Mouse (Mus musculus) cerebellum, postnatal 14 days (tissue): ENCODE data around the gene Lmntd2.

Source experiments
- DNase-seq, 2 experiments: peaks; one replicate each; pipeline ENCODE4 v3.0.0; 2021; ENCODE audit warnings: mixed read lengths in 2 of 2

Lmntd2 gene

GRCm38 (mm10) chr7:141215880-141216733, 2.2 kb upstream of the Lmntd2 start:
- DNase-seq = peak; percentile 40 to 45

GRCm38 (mm10) chr7:141215101-141215879, 1.4 kb upstream of the Lmntd2 start, which contains the start of gene Rassf7:
TSS of gene Rassf7 (plus strand) at chr7:141215860.
- peak; percentile 92 to 94 for DNase-seq

- no peak for DNase-seq
These were observed 430 bp upstream of the Lmntd2 start for GRCm38 (mm10) chr7:141214310-141214709.

- DNase-seq = no peak
These were observed 747 bp downstream of the Lmntd2 start for GRCm38 (mm10) chr7:141213133-141213532.

GRCm38 (mm10) chr7:141210606-141211131, 3.2 kb downstream of the Lmntd2 start:
- no peak for DNase-seq

GRCm38 (mm10) chr7:141210137-141210536, 3.7 kb downstream of the Lmntd2 start:
- no peak for DNase-seq

- DNase-seq = no peak
These were observed 4.4 kb downstream of the Lmntd2 start for GRCm38 (mm10) chr7:141209526-141209925.

- DNase-seq = no peak
These were observed 7.5 kb downstream of the Lmntd2 start for GRCm38 (mm10) chr7:141206182-141206937.

GRCm38 (mm10) chr7:141205504-141205903, 8.4 kb downstream of the Lmntd2 start:
- DNase-seq = no peak

- DNase-seq = no peak
These were observed 9.3 kb downstream of the Lmntd2 start for GRCm38 (mm10) chr7:141204546-141204945.

GRCm38 (mm10) chr7:141198121-141198520, 15.8 kb downstream of the Lmntd2 start:
- no peak for DNase-seq

GRCm38 (mm10) chr7:141196619-141197282, 17.1 kb downstream of the Lmntd2 start:
- no peak for DNase-seq

- DNase-seq = no peak
These were observed 18.1 kb downstream of the Lmntd2 start for GRCm38 (mm10) chr7:141195754-141196153.

- DNase-seq = peak; percentile 85 to 93
These were observed 19.1 kb downstream of the Lmntd2 start for GRCm38 (mm10) chr7:141194830-141195229.

GRCm38 (mm10) chr7:141194409-141194808, 19.5 kb downstream of the Lmntd2 start:
- DNase-seq = no peak

- DNase-seq = peak; percentile 99
These were observed 19.9 kb downstream of the Lmntd2 start, which contains the start of the genes Hras and Lrrc56 for GRCm38 (mm10) chr7:141193948-141194347. TSS of gene Hras (minus strand) at chr7:141194005. TSS of gene Lrrc56 (plus strand) at chr7:141194157.

- DNase-seq = peak in 1 of 2 experiments; percentile 64
These were observed 20.5 kb downstream of the Lmntd2 start for GRCm38 (mm10) chr7:141193348-141193856.

GRCm38 (mm10) chr7:141192776-141193347, 21.0 kb downstream of the Lmntd2 start:
- DNase-seq = peak; percentile 22 to 32

- peak; percentile 26 to 40 for DNase-seq
These were observed 21.8 kb downstream of the Lmntd2 start for GRCm38 (mm10) chr7:141191796-141192685.

- DNase-seq = no peak
These were observed 22.8 kb downstream of the Lmntd2 start for GRCm38 (mm10) chr7:141191036-141191435.
